Mouse (Mus musculus) thymus, postnatal 10 days (tissue): ENCODE measurements at regions not wholly inside any gene's neighbourhood (a gene's known extent, or its start where the extent isn't known, plus 50 kb on each side); places are given as distances from the start of the nearest gene placed in this dataset.

ENCODE experiments used
- DNase-seq, 2 experiments: peaks; one replicate each; pipeline ENCODE4 v3.0.0; 2021; ENCODE audit warnings: low spot score in 2 of 2

DNA sequence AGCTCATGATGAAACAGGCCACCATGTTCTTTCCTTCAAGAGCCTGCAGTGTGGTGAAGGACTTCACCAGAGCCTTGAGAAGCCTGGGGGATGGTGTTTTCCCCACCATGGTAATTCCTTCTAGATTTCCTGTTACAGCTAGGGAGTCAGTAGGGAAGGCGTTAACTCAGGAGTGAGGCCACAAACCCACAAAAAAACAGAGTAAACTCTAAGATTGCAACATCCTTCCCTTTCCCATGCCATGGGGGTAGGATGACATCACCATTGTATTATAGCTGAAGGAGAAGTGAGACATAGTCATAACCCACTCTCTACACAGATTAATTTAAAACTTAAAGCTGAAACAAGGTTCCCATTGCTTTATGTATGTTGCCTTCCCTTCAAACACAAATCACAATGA, 218.7 kb upstream of the F930015N05Rik start:
- DNase-seq, result no peak

DNA sequence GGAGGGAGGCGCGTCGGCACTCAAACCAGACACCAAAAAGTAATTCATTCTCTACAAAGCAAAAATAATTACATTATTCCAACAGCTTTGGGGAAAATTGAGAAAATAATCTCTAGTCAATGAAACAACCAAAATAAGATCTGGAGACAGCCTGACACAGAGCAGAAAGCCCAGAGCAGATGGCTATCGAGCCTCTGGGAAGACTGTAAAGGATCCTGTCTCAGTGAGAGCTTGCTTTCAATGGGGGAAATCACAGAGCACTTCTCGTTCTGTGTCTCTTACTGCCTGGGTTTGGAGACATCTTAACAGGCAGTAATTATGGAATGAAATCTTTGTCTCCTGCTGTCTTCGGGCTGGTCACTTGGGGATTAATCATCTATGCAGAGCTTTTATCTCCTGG, 226.7 kb upstream of the F930015N05Rik start:
- no peak for DNase-seq

DNA sequence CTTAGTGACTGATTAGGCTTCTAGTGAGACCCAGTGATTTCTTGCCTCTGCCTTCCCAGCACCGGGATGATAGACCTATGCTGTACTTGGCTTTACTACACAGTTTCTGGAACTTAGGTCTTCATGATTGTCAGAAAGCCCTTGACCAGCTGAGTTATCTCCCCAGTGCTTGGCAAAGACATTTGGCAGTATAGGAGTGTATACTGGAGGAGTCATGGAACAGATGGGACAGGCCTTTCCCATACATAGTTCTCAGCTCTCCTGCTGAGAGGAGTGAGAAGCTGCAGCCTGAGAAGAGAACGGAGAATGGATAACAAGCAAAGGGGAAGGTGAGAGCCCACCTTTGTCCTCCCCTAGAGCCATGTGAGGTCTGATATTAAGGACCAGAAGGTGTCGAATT, 230.6 kb upstream of the F930015N05Rik start:
- no peak for DNase-seq

DNA sequence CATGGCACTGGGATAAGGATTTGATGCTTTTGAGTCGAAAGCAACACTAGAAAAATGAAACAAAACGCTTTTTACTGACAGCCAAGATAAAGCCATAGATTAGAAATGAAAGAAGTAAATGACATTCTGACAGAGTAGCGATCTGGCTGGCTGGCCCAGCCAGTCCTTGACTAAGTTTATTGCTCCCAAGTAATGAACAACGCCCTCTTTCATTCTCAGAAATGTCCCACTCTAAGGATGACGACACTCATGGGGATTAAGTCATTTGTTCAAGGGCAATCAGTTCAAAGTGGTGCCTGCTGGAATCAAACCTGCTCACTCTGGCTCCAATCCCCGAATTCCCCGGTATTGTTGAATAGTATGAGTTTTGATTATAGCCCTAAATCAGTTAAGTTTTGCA, 231.1 kb upstream of the F930015N05Rik start:
- no peak for DNase-seq

DNA sequence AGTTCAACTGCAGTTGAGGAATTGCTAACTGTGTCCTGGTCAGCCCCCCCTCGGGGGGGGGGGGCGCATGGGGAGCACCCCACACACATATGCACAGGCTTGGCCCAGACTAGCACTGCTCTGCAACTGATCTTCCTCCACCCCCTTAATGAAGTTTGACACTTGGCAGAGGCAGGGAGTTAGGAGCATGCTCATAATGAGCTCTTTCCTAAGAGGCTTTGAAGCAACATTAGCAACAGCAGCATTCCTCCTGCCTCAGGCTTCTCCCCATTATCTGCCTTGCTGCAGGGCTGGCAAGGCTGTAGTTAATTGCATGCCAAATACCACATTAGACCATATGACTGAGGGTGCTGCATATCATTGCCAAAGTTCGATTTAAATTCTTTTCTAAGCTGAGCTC, 235.4 kb upstream of the F930015N05Rik start:
- DNase-seq, result no peak

DNA sequence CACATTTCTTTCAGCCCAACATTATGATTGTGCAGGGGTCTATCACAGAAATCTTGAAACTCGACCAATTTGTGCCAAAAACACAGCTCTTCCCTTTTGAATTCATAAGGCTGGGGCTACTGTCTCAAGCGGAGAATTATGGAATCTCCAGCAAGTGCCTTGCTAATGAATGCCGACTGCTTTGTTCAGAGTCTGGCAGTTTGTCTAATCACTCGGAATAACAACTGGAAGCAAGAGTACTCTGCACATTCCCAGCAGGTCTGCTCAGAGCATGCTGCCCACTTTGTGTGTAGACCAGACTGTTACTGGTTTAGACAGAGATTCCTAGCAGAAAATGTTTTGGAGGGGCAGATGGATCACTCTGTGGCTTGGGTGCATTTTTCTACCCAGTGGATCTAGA, 237.1 kb upstream of the F930015N05Rik start:
- no peak for DNase-seq

DNA sequence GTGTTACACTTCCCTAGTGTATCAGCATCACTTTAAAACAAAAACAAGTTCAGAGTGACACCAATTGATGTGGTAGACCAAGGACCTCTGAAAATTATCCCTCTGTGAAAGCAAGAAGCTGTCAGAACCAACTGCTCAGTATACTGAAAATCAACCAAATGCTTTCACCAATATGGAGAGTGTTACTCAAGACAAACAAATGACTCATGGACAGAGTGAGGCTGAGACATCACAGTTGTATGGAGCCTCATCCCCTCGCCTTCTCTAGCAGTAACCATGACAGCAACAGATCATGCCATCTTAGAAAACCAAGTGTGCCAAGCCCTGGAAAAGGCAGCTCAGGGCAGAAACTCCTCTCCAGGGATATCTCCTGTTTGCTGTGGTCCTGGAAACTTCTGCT, 267.3 kb upstream of the F930015N05Rik start:
- DNase-seq, result no peak

DNA sequence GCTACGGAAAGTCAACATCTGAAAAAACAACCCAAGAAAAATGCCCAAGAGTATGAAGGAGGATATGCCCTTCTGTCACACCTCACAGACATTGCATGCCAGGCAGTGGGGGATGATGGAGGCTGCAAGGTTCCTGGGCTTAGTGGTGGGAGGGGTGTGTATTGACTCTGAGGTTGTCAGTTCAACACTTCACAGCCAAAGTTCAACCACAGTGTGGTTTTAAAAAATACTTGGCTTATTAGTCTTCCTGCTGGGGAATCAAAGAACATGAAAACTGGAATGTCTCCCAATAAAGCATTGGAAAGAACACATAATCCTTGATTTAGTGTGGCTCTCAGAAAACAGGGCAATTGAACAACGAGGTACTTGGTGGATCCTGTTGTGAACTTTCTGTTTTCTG, 267.0 kb upstream of the Elac2 start:
- DNase-seq, result no peak

DNA sequence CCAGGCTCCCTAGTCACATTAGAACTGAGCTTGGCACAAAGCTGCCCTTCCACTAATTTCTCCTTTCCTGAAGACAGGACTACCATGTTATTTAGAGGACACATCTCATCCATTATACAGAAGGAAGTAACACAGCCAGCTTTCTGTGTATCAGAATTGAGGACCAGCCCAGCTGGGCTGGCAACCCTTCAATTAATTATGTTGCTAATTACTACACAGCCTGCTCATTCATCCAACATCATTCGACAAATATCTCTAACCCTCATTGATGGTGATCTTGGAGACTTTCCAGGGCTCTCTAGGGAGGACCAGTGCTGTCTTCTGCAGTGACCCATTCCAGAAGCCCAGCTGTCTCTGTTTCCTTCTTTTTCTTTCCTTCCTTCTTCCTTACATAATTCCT, 263.7 kb upstream of the Elac2 start:
- no peak for DNase-seq

DNA sequence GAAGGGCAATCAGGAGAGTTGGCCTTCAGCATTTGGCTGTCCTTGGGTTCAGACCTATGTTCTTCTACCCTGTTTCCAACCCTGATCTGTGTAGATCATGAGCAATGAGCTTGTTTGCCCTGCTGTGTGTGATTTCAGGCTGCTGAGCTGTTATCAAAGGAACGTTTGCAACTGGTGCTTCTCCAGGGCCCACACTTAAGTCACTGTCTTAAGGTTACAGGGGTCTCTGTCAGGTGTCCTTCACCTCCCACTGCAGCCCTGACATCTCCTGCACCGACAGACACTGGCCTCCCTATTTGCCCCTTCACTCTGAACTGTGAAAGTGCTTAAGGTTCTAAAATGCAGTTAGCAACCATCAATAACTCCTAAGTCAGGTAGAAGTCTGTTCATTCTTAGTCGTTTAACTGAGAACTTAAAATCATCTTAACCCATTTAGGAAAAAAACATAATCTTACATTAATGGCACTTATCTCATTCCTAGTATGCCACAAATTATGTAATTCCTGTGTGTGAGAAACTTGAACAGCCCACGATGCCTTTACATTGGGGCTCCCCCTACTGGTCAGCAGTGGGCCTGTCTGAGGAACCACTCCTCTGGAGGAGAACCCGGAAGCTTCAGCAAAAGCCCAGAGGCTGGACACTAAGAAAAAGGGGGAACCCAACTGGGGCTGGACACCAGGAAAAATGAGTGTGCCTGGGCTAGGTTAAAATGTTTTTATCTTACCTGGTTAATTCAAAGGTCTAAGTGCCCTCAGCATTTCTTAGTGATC, 260.3 kb upstream of the Elac2 start:
- DNase-seq, result peak; percentile 48 to 80

DNA sequence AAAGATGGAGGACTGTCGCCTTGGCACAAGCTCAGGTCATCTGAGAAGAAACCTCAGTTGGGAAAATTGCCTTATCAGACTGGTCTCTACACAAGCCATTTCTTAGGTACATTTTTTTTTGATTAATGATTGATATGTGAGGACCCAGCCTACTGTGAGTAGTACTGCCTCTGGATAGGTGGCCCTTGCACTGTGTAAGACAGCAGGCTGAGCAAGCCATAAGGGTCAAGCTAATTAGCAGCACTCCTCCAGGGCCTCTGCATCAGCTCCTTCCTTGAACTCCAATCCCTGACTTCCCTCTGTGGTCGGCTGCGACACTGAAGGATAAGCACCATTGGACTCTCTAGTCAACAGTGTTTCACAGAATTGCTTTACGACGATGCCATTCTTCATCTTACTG, 252.6 kb upstream of the Elac2 start:
- no peak for DNase-seq

DNA sequence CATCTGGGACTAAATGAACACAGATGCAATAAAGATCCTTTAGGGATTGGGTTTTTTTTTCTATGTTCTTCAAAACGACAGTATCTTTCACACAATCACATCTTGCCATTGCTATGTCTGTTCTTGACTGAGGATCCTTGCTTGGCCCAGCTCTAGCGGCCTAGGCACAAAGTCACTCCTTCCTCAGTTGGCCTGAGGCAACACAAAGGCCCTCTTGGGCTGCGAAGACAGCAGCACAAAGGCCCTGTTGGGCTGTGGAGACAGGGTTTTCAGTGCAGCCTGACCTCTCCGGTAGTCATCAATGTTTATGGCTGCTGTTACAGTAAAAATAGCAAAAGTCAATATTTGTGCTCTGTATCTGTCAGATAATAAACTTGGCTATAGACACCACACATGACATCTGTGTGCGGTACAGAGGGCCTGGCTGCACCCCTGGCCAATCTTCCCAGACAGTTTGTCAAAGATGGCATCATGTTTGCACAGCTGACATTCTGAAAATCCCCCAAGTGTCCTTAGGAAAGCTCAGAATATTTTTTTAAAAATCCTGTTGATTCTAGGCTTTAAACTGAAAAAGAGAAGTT, 250.9 kb upstream of the Elac2 start:
- DNase-seq, result no peak

DNA sequence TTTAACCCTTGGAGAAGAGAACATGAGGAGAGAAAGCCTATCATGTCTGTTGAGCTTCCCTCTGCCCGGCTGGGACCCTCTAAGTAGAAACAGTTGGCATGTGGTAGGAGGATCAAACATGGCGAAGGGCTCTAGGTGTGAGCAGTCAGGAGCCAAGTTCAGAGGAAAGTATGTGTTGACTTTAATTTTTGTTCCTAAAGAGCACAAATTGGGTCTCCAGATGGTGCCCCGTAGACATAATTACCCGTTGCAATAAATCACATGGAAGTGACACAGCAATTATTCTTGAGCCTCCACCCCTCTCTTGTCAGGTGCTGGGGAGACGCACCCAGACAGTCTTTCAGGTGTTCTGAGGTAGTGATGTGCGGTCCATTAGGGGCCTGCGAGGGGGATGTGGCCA, 239.9 kb upstream of the Elac2 start:
- DNase-seq, result no peak

DNA sequence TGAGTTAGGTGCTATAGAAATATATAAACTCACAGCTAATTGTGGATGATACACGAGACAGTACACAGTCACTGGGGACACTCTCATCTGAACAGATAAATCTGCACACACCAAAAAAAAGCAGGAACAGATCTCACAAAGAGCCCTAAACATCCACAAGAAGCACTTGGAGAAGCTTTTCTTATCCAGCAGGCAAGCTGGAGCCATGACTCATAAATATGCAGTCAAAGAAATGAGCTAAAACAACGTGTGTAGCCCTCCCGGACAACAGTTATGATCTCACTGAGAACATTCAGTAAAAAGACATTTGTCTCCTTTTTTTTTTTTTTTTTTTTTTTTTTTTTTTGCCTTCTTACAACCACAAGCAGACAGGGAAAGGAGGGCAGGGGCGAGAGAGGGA, 235.1 kb upstream of the Elac2 start:
- DNase-seq, result no peak

DNA sequence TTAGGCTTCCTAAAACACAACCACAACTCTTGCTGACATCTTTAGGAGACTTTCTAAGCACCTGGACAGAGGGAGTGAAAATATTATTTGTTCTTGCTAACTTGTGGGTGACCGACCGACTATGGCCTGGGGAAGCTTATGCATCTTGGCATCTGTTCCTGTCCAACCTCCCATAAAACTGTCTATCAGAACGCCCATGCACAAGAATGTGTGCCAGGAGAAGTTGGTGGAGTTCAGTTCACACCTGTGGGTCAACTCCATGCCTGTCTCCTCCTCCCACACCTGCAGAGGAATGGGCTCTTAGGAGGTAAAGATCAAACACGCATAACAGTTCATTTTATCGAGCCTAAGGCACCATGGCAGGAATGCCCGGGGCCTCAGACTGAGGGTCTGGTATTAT, 232.7 kb upstream of the Elac2 start:
- no peak for DNase-seq

DNA sequence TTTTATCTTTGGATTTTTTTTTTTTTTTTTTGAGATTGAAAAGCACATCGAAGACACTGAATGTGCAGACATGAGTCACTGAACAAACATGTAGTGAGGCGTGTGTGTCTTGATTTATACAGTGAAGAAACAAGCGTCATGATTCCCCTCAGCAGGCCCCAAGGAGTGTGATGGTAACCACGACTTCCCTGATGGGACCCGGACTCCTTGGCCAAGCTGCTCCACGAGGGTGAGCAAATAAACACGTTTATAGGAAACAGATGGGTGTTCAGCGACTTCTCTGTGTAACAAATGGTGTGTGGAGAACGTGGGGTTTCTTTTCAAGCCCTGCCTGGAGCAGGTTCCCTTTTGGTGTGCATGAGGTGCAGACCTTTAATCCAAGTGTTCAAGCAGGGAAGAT, 228.9 kb upstream of the Elac2 start:
- no peak for DNase-seq

DNA sequence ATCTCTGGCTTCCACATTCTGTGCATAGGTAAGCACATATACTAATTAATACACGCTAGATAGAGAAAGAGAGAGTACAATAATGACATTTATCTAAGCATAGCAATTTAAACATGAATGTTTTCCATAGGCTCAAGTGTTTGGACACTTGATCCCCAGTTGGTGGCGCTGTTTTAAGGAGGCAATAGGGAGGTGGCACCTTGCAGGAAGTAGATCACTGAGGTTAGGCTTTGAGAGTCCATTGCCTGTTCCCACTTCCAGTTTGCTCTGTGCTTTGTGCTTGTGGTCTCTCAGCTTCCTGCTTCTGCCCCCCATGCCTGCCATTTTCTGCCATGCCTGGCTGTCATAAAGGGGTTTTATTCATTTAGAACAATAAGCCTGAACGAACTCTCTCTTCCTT, 226.5 kb upstream of the Elac2 start:
- DNase-seq, result peak; percentile 43 to 72

DNA sequence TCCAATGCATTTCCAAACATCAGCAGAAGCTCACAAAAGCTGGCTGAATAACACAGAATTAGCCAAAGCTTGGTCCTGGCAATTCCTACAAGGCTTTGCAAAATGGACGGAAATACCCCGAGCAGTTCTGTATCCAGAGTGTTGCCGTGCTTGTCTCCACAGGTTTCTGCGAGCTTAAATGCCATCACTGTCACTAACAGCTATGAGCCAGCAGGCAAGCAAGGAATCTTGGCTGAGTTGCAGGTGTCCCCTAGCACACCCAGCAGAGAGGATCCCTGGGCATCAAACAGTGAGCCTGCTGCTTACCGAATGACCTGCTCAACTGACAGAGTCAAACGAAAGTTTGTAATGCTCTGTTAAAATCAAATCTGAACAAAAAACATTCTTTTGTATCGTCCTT, 226.0 kb upstream of the Elac2 start:
- DNase-seq, result no peak

DNA sequence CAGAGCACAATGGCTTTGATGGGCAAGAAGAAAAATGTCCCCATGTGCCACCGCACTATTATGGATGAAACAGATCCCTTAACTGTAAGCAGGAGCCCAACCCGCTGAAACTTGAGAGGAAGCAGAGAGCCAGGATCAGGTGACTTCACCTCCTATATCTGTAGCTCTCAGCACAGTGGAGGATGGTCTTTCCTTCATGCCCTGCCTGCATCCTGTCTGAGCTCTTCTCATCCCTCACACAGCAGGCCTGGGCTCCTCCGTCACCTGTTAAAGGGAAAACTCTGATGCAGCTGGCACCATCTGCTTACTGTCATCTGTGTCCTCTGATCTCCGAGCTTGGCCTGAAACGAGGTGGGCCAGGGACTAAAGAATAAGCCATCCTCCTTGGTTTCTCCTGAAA, 224.8 kb upstream of the Elac2 start:
- peak; percentile 29 to 38 for DNase-seq

DNA sequence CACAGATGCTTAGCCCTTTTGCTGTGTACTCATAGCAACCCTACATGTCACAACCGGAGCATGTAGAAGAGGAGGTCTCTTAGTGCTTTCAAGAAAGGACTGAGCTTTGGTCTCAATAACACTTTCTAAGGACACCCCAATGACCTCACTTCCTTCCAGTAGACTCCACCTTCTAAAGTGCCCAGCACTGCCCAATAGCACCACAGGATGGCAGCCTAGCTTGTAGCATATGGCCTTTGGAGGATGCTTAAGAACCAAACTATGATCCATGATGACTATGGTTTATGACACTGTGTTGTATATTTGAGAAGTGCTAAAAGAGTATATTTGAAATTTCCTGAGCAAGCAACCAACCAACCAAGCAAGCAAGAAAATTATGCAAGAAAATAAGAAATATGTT, 223.3 kb upstream of the Elac2 start:
- DNase-seq, result peak; percentile 37 to 46

DNA sequence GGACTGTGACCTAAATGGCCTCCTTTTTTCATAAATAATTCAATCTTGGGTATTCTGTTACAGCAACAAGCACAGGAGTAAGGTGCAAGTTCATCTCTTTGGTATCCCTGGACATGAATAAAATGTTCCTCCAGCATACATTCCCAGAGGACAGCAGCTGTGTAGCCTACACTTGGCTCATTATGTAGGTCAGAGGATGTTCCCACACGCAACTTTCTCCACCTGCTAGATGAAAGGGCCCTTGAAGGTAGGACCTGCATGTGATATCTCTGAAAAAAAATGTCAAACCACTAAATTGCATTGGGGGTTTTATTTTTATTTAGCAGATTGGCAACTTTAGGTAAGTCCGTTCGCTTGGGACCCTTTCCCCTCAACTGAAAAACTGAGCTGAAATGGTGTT, 218.2 kb upstream of the Elac2 start:
- DNase-seq, result peak; percentile 44 to 67

DNA sequence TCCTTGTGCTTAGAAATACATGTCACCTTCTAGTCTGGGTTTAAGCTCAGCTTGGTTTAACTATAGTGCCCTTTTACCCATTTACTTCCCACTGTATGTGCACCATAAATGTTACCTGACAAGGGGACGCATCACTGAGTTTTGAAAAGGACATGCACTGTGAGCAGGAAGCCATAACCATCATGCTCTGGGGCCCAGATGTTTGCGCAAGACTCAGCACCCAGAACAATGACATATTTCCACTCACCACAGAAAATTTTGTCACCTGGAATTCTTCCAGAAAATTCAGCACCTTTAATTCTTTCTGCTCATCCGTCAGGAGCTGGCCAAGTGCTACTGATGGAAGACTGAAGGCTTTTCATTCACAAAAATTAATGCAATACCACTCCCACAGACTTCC, 216.1 kb upstream of the Elac2 start:
- no peak for DNase-seq

DNA sequence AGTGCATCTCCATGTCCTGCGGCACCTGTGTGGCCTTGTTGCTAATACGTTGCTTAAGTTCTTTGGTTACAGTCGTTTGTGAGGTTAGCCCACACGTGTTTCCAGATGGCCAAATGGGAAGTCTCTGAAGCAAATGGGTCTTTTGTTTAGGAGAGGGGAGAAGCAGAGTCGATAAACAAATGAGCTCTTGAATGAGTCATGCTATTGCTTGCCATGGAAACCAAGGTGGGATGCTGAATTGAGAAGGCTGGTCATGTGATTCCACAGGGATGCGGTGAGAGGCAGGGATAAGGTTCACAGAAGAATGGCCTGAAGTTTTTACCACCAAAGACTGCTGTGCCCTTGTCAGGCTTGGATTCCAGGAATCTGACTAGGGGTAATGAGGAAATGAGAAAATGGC, 214.8 kb upstream of the Elac2 start:
- no peak for DNase-seq

DNA sequence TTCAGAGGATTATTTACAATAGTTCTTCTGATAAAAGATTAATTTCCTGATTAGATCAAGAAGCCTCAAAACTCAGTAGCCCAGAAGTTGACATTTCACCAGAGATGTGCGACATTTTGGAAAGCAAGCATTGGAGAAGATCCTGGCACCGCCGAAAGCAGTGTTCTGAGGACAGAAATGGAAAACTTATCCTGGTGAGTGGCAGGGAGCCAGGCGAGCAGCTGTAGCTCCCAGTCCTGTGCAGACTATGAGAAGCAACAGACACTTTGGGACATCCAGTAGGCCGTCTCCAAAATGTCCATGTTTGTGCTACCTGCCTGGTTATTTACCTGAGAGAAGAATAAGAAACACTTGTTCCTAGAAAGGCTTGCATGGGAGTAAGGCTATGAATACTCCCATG, 202.1 kb upstream of the Elac2 start:
- no peak for DNase-seq
